Mouse (Mus musculus) layer of hippocampus, adult 11-12 months (tissue): ENCODE measurements around the gene Dexi.

Experiments
- DNase-seq: peaks from one replicate; pipeline ENCODE4 v3.0.0; 2022; ENCODE audit warnings: low spot score

Dexi gene

DNA sequence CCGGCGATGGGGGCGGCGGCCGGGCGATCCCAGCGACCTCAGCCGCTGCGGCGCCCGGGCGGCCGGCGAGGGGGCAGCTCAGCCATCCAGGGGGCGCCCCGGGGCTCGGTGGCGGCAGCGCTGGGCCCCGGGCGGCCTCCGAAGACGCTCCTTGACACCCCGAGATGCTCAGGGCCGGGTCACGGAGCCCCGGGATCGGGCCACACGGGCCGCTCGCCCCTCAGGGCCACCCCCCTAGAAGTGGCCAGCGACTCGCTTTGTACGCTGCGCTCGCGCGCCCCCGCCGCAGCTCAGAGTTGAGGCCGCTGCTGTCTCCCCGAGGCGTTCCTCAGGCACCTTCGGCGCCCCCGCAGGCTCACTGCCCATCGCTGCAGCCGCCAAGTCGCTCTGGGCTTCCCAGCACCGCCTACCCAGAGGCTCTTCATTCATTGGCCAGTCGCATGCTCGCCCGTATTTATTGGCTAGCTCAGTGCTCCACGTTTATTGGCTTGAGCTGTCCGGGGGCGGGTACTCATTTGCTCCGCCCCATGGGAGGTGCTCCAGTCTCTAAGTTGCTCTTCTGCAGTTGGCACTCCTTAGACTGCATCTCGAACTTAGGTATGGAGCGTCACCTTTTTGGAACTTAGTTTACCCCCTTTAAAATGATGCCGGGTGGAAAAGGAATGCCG is at the start of gene Dexi:
Gene Dexi, minus strand, starts transcription at position 357 of the 668 bp plus-strand sequence.
- peak; percentile 97 for DNase-seq

- peak; percentile 20 for DNase-seq
These were observed 43.7 kb upstream of the Dexi start for GRCm38 (mm10) chr16:10586546-10586945.

GRCm38 (mm10) chr16:10585165-10585564 is 42.3 kb upstream of the Dexi start:
- DNase-seq: no peak

DNA sequence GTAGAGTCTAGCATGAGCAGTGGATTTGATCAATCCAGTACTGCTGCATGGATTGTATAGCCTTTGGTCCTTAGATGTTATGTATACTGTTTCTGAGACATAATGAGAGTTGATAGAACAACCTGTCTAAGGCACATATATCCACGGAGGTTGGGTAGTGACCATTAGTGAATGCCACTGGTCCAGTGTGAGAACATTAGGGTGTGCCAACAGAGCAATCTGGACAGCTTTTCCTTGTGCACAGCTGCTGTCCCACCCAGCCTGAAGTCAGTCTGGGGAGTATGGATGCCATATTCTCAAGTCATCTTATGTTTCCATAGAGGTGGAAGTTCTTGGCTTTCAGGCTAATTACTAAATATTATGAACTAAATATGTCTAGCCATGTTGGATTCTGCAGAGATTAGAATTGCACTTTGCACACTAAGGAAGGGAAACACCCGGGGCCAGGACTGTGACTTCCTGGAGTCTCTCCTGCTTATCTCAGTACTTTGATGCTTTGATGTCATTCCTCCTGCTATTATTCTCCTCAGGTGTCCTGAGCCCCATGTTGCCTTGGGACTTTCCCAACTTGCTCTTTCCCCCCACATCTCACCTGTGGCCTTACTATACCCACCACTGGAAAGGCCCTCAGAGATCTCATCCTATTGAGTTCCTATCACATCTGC is 38.5 kb upstream of the Dexi start:
- no peak for DNase-seq

DNA sequence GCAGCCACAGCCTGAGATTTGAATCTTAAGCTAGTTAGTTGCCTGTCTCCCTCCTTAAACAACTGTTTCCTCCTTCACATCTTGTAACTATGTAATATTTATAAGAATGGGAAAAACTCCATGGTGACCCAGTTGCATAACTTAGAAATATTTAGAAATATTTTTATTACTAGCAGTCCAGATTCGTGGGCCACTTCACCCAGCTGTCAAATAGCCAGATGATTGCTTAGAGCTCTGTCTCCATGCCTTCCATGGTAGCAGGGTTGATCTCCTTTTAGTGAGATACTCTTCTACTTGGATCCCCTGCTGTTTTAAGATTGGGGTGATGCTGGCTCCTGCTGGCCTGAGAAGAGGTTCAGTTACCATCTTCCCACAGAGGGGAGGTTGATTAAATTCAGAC is 35.5 kb upstream of the Dexi start:
- DNase-seq: no peak

- DNase-seq: no peak
These were observed 34.7 kb upstream of the Dexi start for GRCm38 (mm10) chr16:10577548-10577947.

DNA sequence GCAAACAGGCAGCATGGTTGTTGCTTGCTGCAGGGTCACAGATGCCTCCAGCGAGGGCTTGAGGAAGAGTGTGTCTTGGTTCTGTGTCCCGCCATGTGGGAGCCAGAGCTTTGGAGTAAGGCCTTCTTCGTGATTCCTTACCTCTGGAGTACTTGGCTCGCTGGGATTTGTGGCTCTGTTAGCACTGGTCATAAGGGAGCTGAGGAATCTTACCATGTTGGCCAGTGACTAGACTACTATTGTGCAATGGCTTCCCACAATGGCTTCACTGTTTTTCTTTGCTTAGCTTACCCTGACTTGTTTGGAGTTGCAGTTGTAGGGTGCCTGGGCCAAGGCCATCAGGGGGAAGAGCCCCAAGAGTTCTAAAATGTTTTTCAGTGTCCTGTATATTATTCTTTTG is 33.1 kb upstream of the Dexi start:
- DNase-seq: no peak

DNA sequence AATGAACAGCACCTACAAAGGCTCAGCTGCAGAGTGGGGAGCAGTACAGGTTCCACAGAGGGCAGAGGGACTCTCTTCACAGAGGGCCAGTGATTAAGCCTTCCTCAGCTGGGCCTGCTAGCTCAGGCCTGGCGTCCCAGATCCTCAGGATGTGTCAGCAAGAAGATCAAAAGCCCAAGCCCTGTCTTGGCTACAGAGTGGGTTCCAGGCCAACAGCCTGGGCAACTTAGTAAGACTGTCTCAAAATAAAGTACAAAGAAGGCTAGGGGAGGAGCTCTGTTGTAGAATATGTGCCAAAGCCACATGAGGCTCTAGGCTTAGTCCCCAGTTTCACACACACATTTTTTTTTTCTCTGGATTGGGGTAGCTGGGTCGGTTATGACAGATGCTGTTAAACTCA is 32.1 kb upstream of the Dexi start:
- DNase-seq: no peak

GRCm38 (mm10) chr16:10571820-10572219 is 29.0 kb upstream of the Dexi start:
- no peak for DNase-seq

GRCm38 (mm10) chr16:10570708-10571107 is 27.9 kb upstream of the Dexi start:
- DNase-seq: peak; percentile 71

- no peak for DNase-seq
These were observed 27.0 kb upstream of the Dexi start for GRCm38 (mm10) chr16:10569809-10570395.

DNA sequence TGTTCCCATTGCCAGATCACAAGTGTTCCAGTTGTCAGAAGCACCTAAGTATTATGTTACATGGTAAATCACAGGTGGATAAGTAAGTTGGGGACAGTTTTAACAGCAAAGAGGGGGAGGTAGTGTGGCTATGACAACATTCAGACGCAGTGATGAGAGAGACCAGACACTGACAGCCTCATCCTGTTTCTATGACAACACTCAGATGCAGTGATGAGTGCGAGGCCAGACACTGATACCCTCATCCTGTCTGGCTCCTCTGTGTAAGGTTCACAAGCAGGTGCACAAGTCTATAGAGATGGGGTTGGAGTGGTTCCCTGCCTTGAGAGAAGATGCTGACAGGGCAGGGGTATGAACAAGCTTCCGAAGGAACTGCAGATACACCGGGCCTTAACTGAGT is 24.3 kb upstream of the Dexi start:
- DNase-seq: no peak

- DNase-seq: peak; percentile 71
These were observed 22.5 kb upstream of the Dexi start for GRCm38 (mm10) chr16:10565278-10565885.

DNA sequence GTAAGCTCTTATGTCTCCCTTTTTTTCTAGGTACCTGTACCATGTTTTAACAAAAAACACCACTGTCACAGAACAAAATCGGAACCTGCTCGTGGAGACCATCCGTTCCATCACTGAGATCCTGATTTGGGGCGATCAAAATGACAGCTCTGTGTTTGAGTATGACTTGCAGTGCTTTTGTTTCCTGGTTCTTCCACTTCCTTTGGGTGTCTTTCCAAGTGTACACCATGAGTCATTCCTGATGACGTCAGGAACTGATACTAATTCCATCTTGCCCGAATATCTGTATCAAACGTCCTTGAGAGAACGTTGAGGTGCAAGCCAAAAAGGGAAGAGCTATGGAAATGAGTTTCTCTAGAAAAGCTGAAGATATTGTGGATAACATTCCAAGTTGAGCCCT is 17.1 kb upstream of the Dexi start:
- DNase-seq: no peak

DNA sequence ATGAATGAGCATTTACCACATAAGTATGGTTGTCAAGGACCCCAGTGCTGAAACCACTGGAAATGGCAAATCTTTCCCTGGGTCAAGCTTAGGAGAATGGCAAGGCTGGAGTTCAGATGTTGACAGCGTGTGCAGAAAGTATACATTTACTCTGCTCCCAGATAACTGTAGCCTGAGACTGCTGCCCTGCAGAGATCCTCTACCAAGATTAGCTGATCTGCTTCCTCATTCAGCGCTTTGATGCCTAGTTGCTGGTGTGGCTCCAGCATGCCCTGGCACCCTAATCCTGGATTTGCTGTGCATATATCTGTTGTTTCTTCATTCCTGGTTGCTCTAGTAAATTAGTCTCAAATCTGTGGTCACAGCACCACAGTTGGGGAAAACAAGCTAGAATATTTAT is 11.0 kb upstream of the Dexi start:
- DNase-seq: no peak

- DNase-seq: no peak
These were observed 8.7 kb upstream of the Dexi start for GRCm38 (mm10) chr16:10551592-10551991.

GRCm38 (mm10) chr16:10549600-10549999 is 6.7 kb upstream of the Dexi start:
- peak; percentile 68 for DNase-seq

DNA sequence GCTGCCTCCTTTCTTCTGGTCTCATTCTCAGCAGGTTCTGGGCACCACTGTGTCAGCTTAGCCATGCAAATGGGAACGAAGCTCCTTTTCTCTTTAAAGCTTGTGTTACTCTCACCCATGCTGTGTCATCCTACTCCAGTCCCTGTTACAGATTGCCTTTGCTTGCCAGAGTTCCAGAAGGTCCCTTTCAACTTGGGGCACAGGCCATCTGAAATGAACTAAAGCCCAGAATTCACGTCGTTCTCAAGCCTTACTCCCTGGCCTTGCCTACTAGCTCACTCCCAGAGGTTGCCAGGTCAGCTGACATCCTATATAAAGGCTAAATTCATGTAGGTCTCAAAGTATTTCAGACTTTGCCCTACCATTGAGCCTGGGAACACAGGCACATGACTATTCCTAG is 6.1 kb upstream of the Dexi start:
- no peak for DNase-seq

- no peak for DNase-seq
These were observed 4.0 kb upstream of the Dexi start for GRCm38 (mm10) chr16:10546865-10547264.

- DNase-seq: peak; percentile 96
These were observed 2.3 kb upstream of the Dexi start, which contains the start of gene Clec16a for GRCm38 (mm10) chr16:10544995-10545622. Gene Clec16a, plus strand, starts transcription at chr16:10545339.

DNA sequence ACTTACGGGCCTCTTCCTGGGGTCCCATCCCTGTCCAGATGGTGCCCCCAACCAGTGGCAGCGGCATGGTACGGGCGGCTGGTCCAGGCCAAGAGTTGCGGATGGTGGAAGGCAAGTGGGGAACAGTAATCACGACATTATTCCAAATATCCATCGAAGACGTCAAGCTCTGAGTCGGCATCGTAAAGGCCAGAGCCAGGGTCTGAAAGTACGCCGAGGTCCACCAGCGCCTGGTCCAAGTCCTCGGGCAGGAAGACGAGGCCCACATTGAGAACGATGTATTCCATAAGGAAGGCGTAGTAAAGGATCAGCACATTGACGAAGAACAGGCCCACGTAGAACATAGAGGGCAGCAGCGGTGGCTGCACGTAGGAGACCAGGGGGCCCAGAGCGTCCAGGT is 588 bp downstream of the Dexi start:
- DNase-seq: no peak

- DNase-seq: no peak
These were observed 1.3 kb downstream of the Dexi start for GRCm38 (mm10) chr16:10541598-10541930.
